Mouse (Mus musculus) myocyte (in vitro differentiated cells): ENCODE data around the gene Olfr287.

Experiments
- POLR2A ChIP-seq: IDR thresholded peaks from one replicate; pipeline ENCODE4 v1.6.1; 2011; ENCODE audit warnings: low read depth, mild to moderate bottlenecking, control low read depth, moderate library complexity; ENCODE audit not compliant: insufficient read length
- POLR2AphosphoS2 ChIP-seq: IDR thresholded peaks from one replicate; pipeline ENCODE4 v1.6.1; 2011; ENCODE audit warnings: low read depth, control low read depth; ENCODE audit not compliant: insufficient read length

GRCm38 (mm10) chr15:98172113-98172512, 48.7 kb downstream of the Olfr287 start:
- TF ChIP-seq POLR2AphosphoS2 (no peak), POLR2A (no peak)
